Mouse (Mus musculus) midbrain, embryonic 11.5 days (tissue): Measurements from ENCODE around the gene Akap13. TPM values are rescaled to one million over a fixed set of nuclear protein-coding genes. Genes with fewer than 3 reads are reported as not detected.

Experiments used
- ATAC-seq: fragments of 200-750 bp; cut with Nextera tagmentation; 2 replicates; pipeline ENCODE4 v1.8.0; 2017; ENCODE audit warnings: moderate TSS enrichment, moderate library complexity; ENCODE audit not compliant: low FRiP score
- DNase-seq: peaks from one replicate; pipeline ENCODE4 v3.0.0; 2015; ENCODE audit warnings: low spot score; ENCODE audit errors: missing footprints
- H3K27ac ChIP-seq: fragments of 300-500 bp; sonication (generic); 2 replicates; pipeline ENCODE4 v1.5.1; 2014; ENCODE audit warnings: low read depth, low read length
- H3K27me3 ChIP-seq: fragments of 300-500 bp; sonication (generic); 2 replicates; pipeline ENCODE4 v1.6.1; 2014; ENCODE audit warnings: mild to moderate bottlenecking, low read length, moderate library complexity, mixed read lengths; ENCODE audit not compliant: control insufficient read depth, insufficient read depth
- H3K36me3 ChIP-seq: fragments of 300-500 bp; sonication (generic); 2 replicates; pipeline ENCODE4 v1.6.1; 2014; ENCODE audit warnings: mild to moderate bottlenecking, low read length, moderate library complexity, mixed read lengths; ENCODE audit not compliant: control insufficient read depth, insufficient read depth
- H3K4me1 ChIP-seq: fragments of 300-500 bp; sonication (generic); 2 replicates; pipeline ENCODE4 v1.6.1; 2014; ENCODE audit warnings: low read length; ENCODE audit not compliant: control insufficient read depth, insufficient read depth
- H3K4me2 ChIP-seq: fragments of 300-500 bp; sonication (generic); 2 replicates; pipeline ENCODE4 v1.6.1; 2014; ENCODE audit warnings: mild to moderate bottlenecking, moderate library complexity
- H3K4me3 ChIP-seq: fragments of 300-500 bp; sonication (generic); 2 replicates; pipeline ENCODE4 v1.5.1; 2014; ENCODE audit warnings: low read depth, low read length
- H3K9ac ChIP-seq: fragments of 300-500 bp; sonication (generic); 2 replicates; pipeline ENCODE4 v1.6.1; 2014; ENCODE audit warnings: low read length
- H3K9me3 ChIP-seq: fragments of 300-500 bp; sonication (generic); 2 replicates; pipeline ENCODE4 v1.6.1; 2016; ENCODE audit warnings: low read length; ENCODE audit not compliant: control insufficient read depth
- WGBS: fragments of 180-500 bp; shearing (Covaris S2); extraction: QIAGEN DNeasy Blood & Tissue Kit; methylation state at CpG from one replicate; pipeline ENCODE4 v1.1.7; 2014; 5-methylcytosine and 5-hydroxymethylcytosine counted together
- polyA plus RNA-seq: library from polyadenylated mRNA; unstranded; fragments of >200 nt; fragmentation: Nextera tagmentation; extraction: Ambion mirVana; gene quantifications from 2 replicates; pipeline ENCODE4 v1.2.1, GENCODE M21; 2014

The Akap13 gene
- polyA plus RNA-seq, 1 experiment from 2014 or later, result 24.3 TPM

GRCm38 (mm10) chr7:75520531-75520930 is 65.2 kb downstream of the Akap13 start:
- H3K27me3 ChIP-seq, result no peaks in the 10 kb centered on the region
- no peak overlapping the region for H3K9ac ChIP-seq
- H3K4me2 ChIP-seq, result no peak overlapping the region
- DNase-seq (peak; percentile 88), ATAC-seq (no peak)
- no peaks in the 10 kb centered on the region for H3K9me3 ChIP-seq
- 35% methylated on average over 6 of the region's 6 CpGs for WGBS
- H3K27ac ChIP-seq, result no peak overlapping the region
- no peak overlapping the region for H3K4me3 ChIP-seq
- peaks cover 12% of the 10 kb centered on the region for H3K4me1 ChIP-seq
- H3K36me3 ChIP-seq, result no peaks in the 10 kb centered on the region

GRCm38 (mm10) chr7:75521199-75521598 is 65.9 kb downstream of the Akap13 start:
- no peak overlapping the region for H3K4me2 ChIP-seq
- peaks cover 12% of the 10 kb centered on the region for H3K4me1 ChIP-seq
- no peak overlapping the region for H3K9ac ChIP-seq
- no peak for ATAC-seq
- whole genome bisulfite sequencing, result 23% methylated on average over 3 of the region's 3 CpGs
- no peak overlapping the region for H3K27ac ChIP-seq
- H3K9me3 ChIP-seq, result no peaks in the 10 kb centered on the region
- H3K27me3 ChIP-seq, result no peaks in the 10 kb centered on the region
- H3K36me3 ChIP-seq, result no peaks in the 10 kb centered on the region
- peak; percentile 87 for DNase-seq
- H3K4me3 ChIP-seq, result no peak overlapping the region

GRCm38 (mm10) chr7:75522226-75522625 is 66.9 kb downstream of the Akap13 start:
- Histone ChIP-seq H3K4me2 (no peak overlapping the region), H3K9me3 (no peaks in the 10 kb centered on the region), H3K9ac (no peak overlapping the region), H3K27ac (no peak overlapping the region), H3K36me3 (no peaks in the 10 kb centered on the region), H3K4me1 (peaks cover 12% of the 10 kb centered on the region), H3K4me3 (no peak overlapping the region), H3K27me3 (no peaks in the 10 kb centered on the region)
- DNase-seq (no peak), ATAC-seq (no peak)
- 85% methylated on average over 3 of the region's 3 CpGs for WGBS

- Histone ChIP-seq H3K4me1 (peaks cover 10% of the 10 kb centered on the region), H3K36me3 (no peaks in the 10 kb centered on the region), H3K27me3 (no peaks in the 10 kb centered on the region), H3K27ac (no peak overlapping the region), H3K4me3 (no peak overlapping the region), H3K9me3 (no peaks in the 10 kb centered on the region), H3K9ac (no peak overlapping the region), H3K4me2 (no peak overlapping the region)
- DNase-seq (no peak), ATAC-seq (no peak)
Measured at GRCm38 (mm10) chr7:75524789-75525569, 69.6 kb downstream of the Akap13 start.

GRCm38 (mm10) chr7:75525716-75526401 is 70.5 kb downstream of the Akap13 start:
- Histone ChIP-seq H3K4me3 (no peak overlapping the region), H3K36me3 (no peaks in the 10 kb centered on the region), H3K4me1 (peaks cover 6% of the 10 kb centered on the region; the same call in 1 of the 2 replicates), H3K9me3 (no peaks in the 10 kb centered on the region), H3K9ac (no peak overlapping the region), H3K27me3 (no peaks in the 10 kb centered on the region), H3K4me2 (no peak overlapping the region), H3K27ac (no peak overlapping the region)
- 90% methylated on average over 4 of the region's 4 CpGs for WGBS
- ATAC-seq (no peak), DNase-seq (no peak)

- no peak overlapping the region for H3K4me3 ChIP-seq
- 87% methylated on average over 4 of the region's 4 CpGs for WGBS
- H3K27ac ChIP-seq, result no peak overlapping the region
- H3K9me3 ChIP-seq, result no peaks in the 10 kb centered on the region
- H3K36me3 ChIP-seq, result no peaks in the 10 kb centered on the region
- DNase-seq, result no peak
- no peaks in the 10 kb centered on the region for H3K4me1 ChIP-seq
- H3K27me3 ChIP-seq, result no peaks in the 10 kb centered on the region
- no peak overlapping the region for H3K4me2 ChIP-seq
- H3K9ac ChIP-seq, result no peak overlapping the region
- no peak for ATAC-seq
Measured at GRCm38 (mm10) chr7:75528751-75529150, 73.4 kb downstream of the Akap13 start.

GRCm38 (mm10) chr7:75529857-75530437 is 74.6 kb downstream of the Akap13 start:
- H3K4me2 ChIP-seq, result no peak overlapping the region
- ATAC-seq, result no peak
- H3K4me3 ChIP-seq, result no peak overlapping the region
- 92% methylated on average over 7 of the region's 7 CpGs for WGBS
- H3K4me1 ChIP-seq, result no peaks in the 10 kb centered on the region
- H3K27me3 ChIP-seq, result no peaks in the 10 kb centered on the region
- H3K36me3 ChIP-seq, result no peaks in the 10 kb centered on the region
- no peak for DNase-seq
- no peak overlapping the region for H3K9ac ChIP-seq
- H3K9me3 ChIP-seq, result no peaks in the 10 kb centered on the region
- H3K27ac ChIP-seq, result no peak overlapping the region

GRCm38 (mm10) chr7:75530642-75531041 is 75.3 kb downstream of the Akap13 start:
- Histone ChIP-seq H3K27me3 (no peaks in the 10 kb centered on the region), H3K9me3 (no peaks in the 10 kb centered on the region), H3K4me2 (no peak overlapping the region), H3K4me3 (no peak overlapping the region), H3K9ac (no peak overlapping the region), H3K4me1 (no peaks in the 10 kb centered on the region), H3K36me3 (no peaks in the 10 kb centered on the region), H3K27ac (no peak overlapping the region)
- ATAC-seq, result no peak
- WGBS, result 94% methylated on average over 3 of the region's 3 CpGs
- no peak for DNase-seq

- H3K4me2 ChIP-seq, result no peak overlapping the region
- no peaks in the 10 kb centered on the region for H3K36me3 ChIP-seq
- no peak overlapping the region for H3K4me3 ChIP-seq
- H3K9me3 ChIP-seq, result no peaks in the 10 kb centered on the region
- ATAC-seq (no peak), DNase-seq (no peak)
- WGBS, result 96% methylated on average over 5 of the region's 5 CpGs
- no peaks in the 10 kb centered on the region for H3K27me3 ChIP-seq
- H3K27ac ChIP-seq, result no peak overlapping the region
- H3K9ac ChIP-seq, result no peak overlapping the region
- H3K4me1 ChIP-seq, result no peaks in the 10 kb centered on the region
Measured at GRCm38 (mm10) chr7:75533079-75533478, 77.7 kb downstream of the Akap13 start.
